Mouse (Mus musculus): ENCODE results near the gene Gm10322.

- TF ChIP-seq ZNF384 (IDR thresholded peaks at IDR 0.05; ENCODE audit: low read depth, low read length), result no peak
- TF ChIP-seq MAFK (IDR thresholded peaks at IDR 0.05; ENCODE audit: insufficient read depth, low read depth, low read length), result no peak
- no peak for TF ChIP-seq ZC3H11A (IDR thresholded peaks at IDR 0.05; ENCODE audit: borderline replicate concordance, low read depth, low read length)
These were observed 29.0 kb upstream of the Gm10322 start for GRCm38 (mm10) chr10:59586821-59587220.

All from ES-E14 (cell line).